In genomic region chr10:18526851-18527675, GRCm38 (mm10) we compare ENCODE assay signal across 8 mouse cellular contexts. TPM values are rescaled to one million over a fixed set of nuclear protein-coding genes. Genes with fewer than 3 reads are reported as not detected.
DNase-seq lines count a peak whose midpoint lies in the region; ATAC-seq and TF ChIP-seq lines count a peak whose summit lies in the region.

No protein-coding gene starts in this region.

- no peak overlapping the region for H3K4me3 ChIP-seq in liver, embryonic 16.5 days (ENCODE audit: low read depth, low read length)
- H3K4me3 ChIP-seq in liver, embryonic 12.5 days, result no peak overlapping the region
- H3K4me3 ChIP-seq in forebrain, postnatal 0 days (ENCODE audit: low read depth, low read length), result no peak overlapping the region
- no peak overlapping the region for H3K4me3 ChIP-seq in liver, postnatal 0 days (ENCODE audit: low read depth, low read length)

- TF ChIP-seq EP300 in liver, postnatal 0 days (IDR thresholded peaks at IDR 0.05; ENCODE audit: low read depth), result no peak

- no peak overlapping the region for H3K4me2 ChIP-seq in liver, embryonic 16.5 days (ENCODE audit: low read depth, low read length)
- H3K4me2 ChIP-seq in liver, embryonic 12.5 days, result no peak overlapping the region
- peak overlapping the region; percentile 14; the same call in 1 of the 2 replicates for H3K4me2 ChIP-seq in forebrain, postnatal 0 days (ENCODE audit: low read depth)
- H3K4me2 ChIP-seq in liver, postnatal 0 days (ENCODE audit: low read depth, low read length), result no peak overlapping the region

- H3K9me3 ChIP-seq in liver, embryonic 16.5 days (replicated peaks; ENCODE audit: control insufficient read depth, low read length), result no peaks in the 10 kb centered on the region
- no peaks in the 10 kb centered on the region for H3K9me3 ChIP-seq in liver, embryonic 12.5 days (replicated peaks)
- no peaks in the 10 kb centered on the region for H3K9me3 ChIP-seq in forebrain, postnatal 0 days (ENCODE audit: low read length)
- no peaks in the 10 kb centered on the region for H3K9me3 ChIP-seq in liver, postnatal 0 days (ENCODE audit: low read length)

- H3K9ac ChIP-seq in liver, embryonic 16.5 days (ENCODE audit: low read depth, low read length), result no peak overlapping the region
- no peak overlapping the region for H3K9ac ChIP-seq in liver, embryonic 12.5 days
- H3K9ac ChIP-seq in forebrain, postnatal 0 days, result no peak overlapping the region
- H3K9ac ChIP-seq in liver, postnatal 0 days (replicated peaks), result no peak overlapping the region

- no peaks in the 10 kb centered on the region for H3K4me1 ChIP-seq in liver, embryonic 16.5 days (ENCODE audit: control insufficient read depth, low read depth, low read length)
- 0 out of 2 replicates have a peak, but pooled peaks cover 7% of the 10 kb centered on the region for H3K4me1 ChIP-seq in liver, embryonic 12.5 days
- H3K4me1 ChIP-seq in forebrain, postnatal 0 days (ENCODE audit: insufficient read depth), result peaks cover 5% of the 10 kb centered on the region; the same call in 1 of the 2 replicates
- no peaks in the 10 kb centered on the region for H3K4me1 ChIP-seq in liver, postnatal 0 days (ENCODE audit: insufficient read depth)

- peaks cover 3% of the 10 kb centered on the region; the same call in 1 of the 2 replicates for H3K36me3 ChIP-seq in liver, embryonic 16.5 days (ENCODE audit: control insufficient read depth, insufficient read depth)
- peaks cover 12% of the 10 kb centered on the region for H3K36me3 ChIP-seq in liver, embryonic 12.5 days
- peaks cover 23% of the 10 kb centered on the region for H3K36me3 ChIP-seq in forebrain, postnatal 0 days (ENCODE audit: insufficient read depth)
- H3K36me3 ChIP-seq in liver, postnatal 0 days (replicated peaks; ENCODE audit: insufficient read depth, low read length), result peaks cover 12% of the 10 kb centered on the region; the same call in 1 of the 2 replicates

- H3K27ac ChIP-seq in liver, embryonic 16.5 days (ENCODE audit: low read length), result no peak overlapping the region
- no peak overlapping the region for H3K27ac ChIP-seq in liver, embryonic 12.5 days
- no peak overlapping the region for H3K27ac ChIP-seq in forebrain, postnatal 0 days (ENCODE audit: low read depth, low read length)
- no peak overlapping the region for H3K27ac ChIP-seq in liver, postnatal 0 days (ENCODE audit: low read depth)

- ATAC-seq in liver, embryonic 16.5 days (ENCODE audit: low read depth), result 0 out of 2 replicates have a peak, but pooled peaks have one; percentile 5
- no peak for ATAC-seq in liver, embryonic 12.5 days
- peak; percentile 14 for ATAC-seq in forebrain, postnatal 0 days
- ATAC-seq in megakaryocyte progenitor cell, adult 5-6 weeks (replicated peaks; ENCODE audit: poor library complexity), result peak; percentile 68
- no peak for ATAC-seq in erythroid progenitor cell, adult 5-6 weeks (replicated peaks; ENCODE audit: low FRiP score, poor library complexity, severe bottlenecking)
- no peak for ATAC-seq in liver, postnatal 0 days

- no peak for TF ChIP-seq CTCF in forebrain, postnatal 0 days (IDR thresholded peaks at IDR 0.05; ENCODE audit: low read depth)
- TF ChIP-seq CTCF in liver, postnatal 0 days (IDR thresholded peaks at IDR 0.05; ENCODE audit: low read depth), result no peak

- no peaks in the 10 kb centered on the region for H3K27me3 ChIP-seq in liver, embryonic 16.5 days (ENCODE audit: control insufficient read depth, insufficient read depth, low read depth, low read length)
- H3K27me3 ChIP-seq in liver, embryonic 12.5 days (replicated peaks), result 0 out of 2 replicates have a peak, but pooled peaks cover 4% of the 10 kb centered on the region
- H3K27me3 ChIP-seq in forebrain, postnatal 0 days (ENCODE audit: insufficient read depth, low read length), result no peaks in the 10 kb centered on the region
- H3K27me3 ChIP-seq in liver, postnatal 0 days (ENCODE audit: insufficient read depth, low read length), result no peaks in the 10 kb centered on the region

- 49% methylated on average over 20 of the region's 20 CpGs for WGBS in liver, embryonic 16.5 days (ENCODE audit: insufficient replicate concordance)
- 55% methylated on average over 20 of the region's 20 CpGs for WGBS in liver, embryonic 12.5 days (ENCODE audit: insufficient replicate concordance)
- WGBS in forebrain, postnatal 0 days, result 48% methylated on average over 20 of the region's 20 CpGs
- WGBS in liver, postnatal 0 days (ENCODE audit: insufficient replicate concordance), result 58% methylated on average over 20 of the region's 20 CpGs

- DNase-seq in cerebellum, adult 11-12 months, result peak; percentile 27
- DNase-seq in forebrain, postnatal 0 days, result no peak
- DNase-seq in heart, adult 9 months (ENCODE audit: low spot score in 2 of 2), result no peak
- DNase-seq in liver, postnatal 0 days, result no peak

RNA-seq across cellular contexts. Expression of gene Hebp2, which starts 18.8 kb away (rescaled TPM):
- 1.3 and 1.6 TPM in 2 replicates for polyA plus RNA-seq in liver, embryonic 16.5 days (2015; fragmentation: Nextera tagmentation; extraction: Ambion mirVana)
- 2.7 and 3.0 TPM in 2 replicates for polyA plus RNA-seq in liver, embryonic 12.5 days (2016; fragmentation: Nextera tagmentation; extraction: Ambion mirVana)
- 3.8 and 6.3 TPM in 2 replicates for total RNA-seq in forebrain, postnatal 0 days (2014; rRNA removed)
- polyA plus RNA-seq in forebrain, postnatal 0 days (2015; fragmentation: Nextera tagmentation; extraction: Ambion mirVana), result 7.7 and 8.8 TPM in 2 replicates
- total RNA-seq in megakaryocyte progenitor cell, adult 5-6 weeks (2015), result 0.46 and 1.4 TPM in 2 replicates
- 0.20 and 0.96 TPM in 2 replicates for total RNA-seq in megakaryocyte progenitor cell, adult 5-6 weeks (2017)
- total RNA-seq in erythroid progenitor cell, adult 5-6 weeks (2015; ENCODE audit: low replicate concordance), result not detected in 2 replicates
- total RNA-seq in erythroid progenitor cell, adult 5-6 weeks (2017; ENCODE audit: low replicate concordance), result not detected in 2 replicates
- polyA plus RNA-seq in liver, postnatal 0 days (2015; fragmentation: Nextera tagmentation; extraction: Ambion mirVana), result 1.0 and 1.4 TPM in 2 replicates

Comparison
In these comparisons a context has a peak if more than half of its experiments do, and no peak if none do; other contexts are left out.
1. ATAC-seq: peak in liver, embryonic 16.5 days (single experiment), forebrain, postnatal 0 days (single experiment) and megakaryocyte progenitor cell, adult 5-6 weeks (single experiment); none in liver, embryonic 12.5 days (single experiment), erythroid progenitor cell, adult 5-6 weeks (single experiment) and liver, postnatal 0 days (single experiment).